Comparison of ENCODE assay signal across 8 mouse cellular contexts in genomic region chr5:45670280-45670670, GRCm38 (mm10). TPM values are rescaled to one million over a fixed set of nuclear protein-coding genes. Genes with fewer than 3 reads are reported as not detected.
DNase-seq lines count a peak whose midpoint lies in the region; ATAC-seq and TF ChIP-seq lines count a peak whose summit lies in the region.

No protein-coding gene starts in this region.

- ATAC-seq in lung, postnatal 0 days = no peak
- no peak for ATAC-seq in embryonic facial prominence, embryonic 12.5 days (ENCODE audit: insufficient number of reproducible peaks, insufficient read depth, low FRiP score, low TSS enrichment)
- no peak for ATAC-seq in cerebellum, adult (ENCODE audit: insufficient number of reproducible peaks, low FRiP score, low TSS enrichment)

- H3K9me3 ChIP-seq in lung, postnatal 0 days (ENCODE audit: low read length) = no peaks in the 10 kb centered on the region
- H3K9me3 ChIP-seq in embryonic facial prominence, embryonic 12.5 days = no peaks in the 10 kb centered on the region
- H3K9me3 ChIP-seq in limb, embryonic 10.5 days (replicated peaks) = no peaks in the 10 kb centered on the region

- peak overlapping the region; percentile 97 for H3K4me2 ChIP-seq in lung, postnatal 0 days (replicated peaks; ENCODE audit: low read depth, low read length)
- H3K4me2 ChIP-seq in embryonic facial prominence, embryonic 12.5 days (replicated peaks) = peak overlapping the region; percentile 77

- no peak for TF ChIP-seq EP300 in lung, postnatal 0 days (IDR thresholded peaks at IDR 0.05)

- peaks cover 4% of the 10 kb centered on the region; the same call in 1 of the 2 replicates for H3K4me1 ChIP-seq in lung, postnatal 0 days (ENCODE audit: insufficient read depth, low read depth, low read length)
- peaks cover 6% of the 10 kb centered on the region for H3K4me1 ChIP-seq in embryonic facial prominence, embryonic 12.5 days
- H3K4me1 ChIP-seq in limb, embryonic 10.5 days = peaks cover 14% of the 10 kb centered on the region
- H3K4me1 ChIP-seq in small intestine, adult 2 months (ENCODE audit: control insufficient read depth, insufficient read depth, insufficient read length, low read length) = peaks cover 4% of the 10 kb centered on the region; the same call in 1 of the 2 replicates

- intact Hi-C loops in left cerebral cortex, postnatal 10 days (cut with DNase I) = no loop called here

- H3K27ac ChIP-seq in lung, postnatal 0 days (ENCODE audit: low read length) = no peak overlapping the region
- H3K27ac ChIP-seq in embryonic facial prominence, embryonic 12.5 days = peak overlapping the region; percentile 89
- H3K27ac ChIP-seq in limb, embryonic 10.5 days = peak overlapping the region; percentile 93
- H3K27ac ChIP-seq in small intestine, adult 2 months (ENCODE audit: insufficient read depth, low read depth, low read length) = no peak overlapping the region

- TF ChIP-seq CTCF in lung, postnatal 0 days (IDR thresholded peaks at IDR 0.05) = no peak
- no peak for TF ChIP-seq CTCF in small intestine, adult 2 months (IDR thresholded peaks at IDR 0.05; ENCODE audit: extremely low read depth, insufficient read length, insufficient replicate concordance, low read depth, low read length)

- no peak for DNase-seq in lung, postnatal 0 days (ENCODE audit: low spot score)
- DNase-seq in lung, postnatal 4 days = no peak
- no peak for DNase-seq in limb, embryonic 10.5 days (ENCODE audit: low spot score)
- no peak for DNase-seq in kidney, postnatal 25 days
- no peak for DNase-seq in left cerebral cortex, postnatal 10 days (ENCODE audit: extremely low spot score in 1 of 2, low spot score in 2 of 2)

- H3K36me3 ChIP-seq in lung, postnatal 0 days (ENCODE audit: insufficient read depth, low read length) = no peaks in the 10 kb centered on the region
- H3K36me3 ChIP-seq in embryonic facial prominence, embryonic 12.5 days = peaks cover 3% of the 10 kb centered on the region; the same call in 1 of the 2 replicates
- H3K36me3 ChIP-seq in limb, embryonic 10.5 days = peaks cover 26% of the 10 kb centered on the region
- H3K36me3 ChIP-seq in small intestine, adult 2 months (ENCODE audit: control insufficient read depth, insufficient read depth, low read length) = no peaks in the 10 kb centered on the region

- H3K9ac ChIP-seq in lung, postnatal 0 days (replicated peaks; ENCODE audit: low read depth) = peak overlapping the region; percentile 24; the same call in 1 of the 2 replicates
- peak overlapping the region; percentile 78 for H3K9ac ChIP-seq in embryonic facial prominence, embryonic 12.5 days

- no peaks in the 10 kb centered on the region for H3K27me3 ChIP-seq in lung, postnatal 0 days (replicated peaks; ENCODE audit: insufficient read depth, low read length)
- no peaks in the 10 kb centered on the region for H3K27me3 ChIP-seq in embryonic facial prominence, embryonic 12.5 days
- H3K27me3 ChIP-seq in limb, embryonic 10.5 days (ENCODE audit: low read depth, poor library complexity, severe bottlenecking) = no peaks in the 10 kb centered on the region
- no peaks in the 10 kb centered on the region for H3K27me3 ChIP-seq in small intestine, adult 2 months (ENCODE audit: control insufficient read depth, insufficient read depth, low read length)

- TF ChIP-seq POLR2A in small intestine, adult 2 months (IDR thresholded peaks at IDR 0.05; ENCODE audit: low read depth, low read length) = no peak

- WGBS in lung, postnatal 0 days = 1% methylated on average over 13 of the region's 13 CpGs
- WGBS in embryonic facial prominence, embryonic 12.5 days = under 1% methylated on average over 13 of the region's 13 CpGs
- under 1% methylated on average over 13 of the region's 13 CpGs for WGBS in limb, embryonic 10.5 days
- under 1% methylated on average over 13 of the region's 13 CpGs for WGBS in small intestine, adult 2 months

- peak overlapping the region; percentile 70 for H3K4me3 ChIP-seq in lung, postnatal 0 days (ENCODE audit: low read depth, low read length)
- peak overlapping the region; percentile 82 for H3K4me3 ChIP-seq in embryonic facial prominence, embryonic 12.5 days
- H3K4me3 ChIP-seq in limb, embryonic 10.5 days = peak overlapping the region; percentile 77
- peak overlapping the region; percentile 89 for H3K4me3 ChIP-seq in small intestine, adult 2 months (ENCODE audit: low read depth, low read length)

RNA-seq across cellular contexts. Expression of gene Ncapg, which starts 0.6 kb away (rescaled TPM):
- polyA plus RNA-seq in lung, postnatal 0 days (2015; fragmentation: Nextera tagmentation; extraction: Ambion mirVana) = 2.6 and 3.8 TPM in 2 replicates
- polyA plus RNA-seq in embryonic facial prominence, embryonic 12.5 days (2016; fragmentation: Nextera tagmentation; extraction: Ambion mirVana) = 56.8 and 58.3 TPM in 2 replicates
- polyA plus RNA-seq in limb, embryonic 10.5 days (2016; fragmentation: Nextera tagmentation; extraction: Ambion mirVana) = 66.6 and 68.9 TPM in 2 replicates
- polyA plus RNA-seq in small intestine, adult 2 months (2012; rRNA removed) = 0.11 and 0.35 TPM in 2 replicates
- 1 to 10 TPM; 1.9 to 2.4 TPM for total RNA-seq in left cerebral cortex, postnatal 10 days (2021)

RNA-seq across cellular contexts. Expression of gene Fam184b, which starts 30.9 kb away (rescaled TPM):
- polyA plus RNA-seq in lung, postnatal 0 days (2015; fragmentation: Nextera tagmentation; extraction: Ambion mirVana) = 0.04 TPM in 2 replicates
- polyA plus RNA-seq in embryonic facial prominence, embryonic 12.5 days (2016; fragmentation: Nextera tagmentation; extraction: Ambion mirVana) = 0.78 and 1.1 TPM in 2 replicates
- polyA plus RNA-seq in limb, embryonic 10.5 days (2016; fragmentation: Nextera tagmentation; extraction: Ambion mirVana) = 0.66 and 0.75 TPM in 2 replicates
- polyA plus RNA-seq in small intestine, adult 2 months (2012; rRNA removed) = 0.03 and 0.06 TPM in 2 replicates
- 10 to 100 TPM; 20.2 to 22.0 TPM for total RNA-seq in left cerebral cortex, postnatal 10 days (2021)

Comparison
In these comparisons a context has a peak if more than half of its experiments do, and no peak if none do; other contexts are left out.
1. H3K27ac ChIP-seq: peak in embryonic facial prominence, embryonic 12.5 days (single experiment) and limb, embryonic 10.5 days (single experiment); none in lung, postnatal 0 days (single experiment) and small intestine, adult 2 months (single experiment).
2. RNA of gene Ncapg, which starts 0.6 kb away (polyA plus RNA-seq): 66.6 to 68.9 TPM in limb, embryonic 10.5 days and 56.8 to 58.3 TPM in embryonic facial prominence, embryonic 12.5 days; 2.6 to 3.8 TPM in lung, postnatal 0 days and 0.11 to 0.35 TPM in small intestine, adult 2 months; every median in the first group is over 10 times any median in the second.
3. Peak in every context shown above with its lines, with median percentiles within 50 percentile points of each other: H3K4me3 ChIP-seq.